Mouse (Mus musculus): ENCODE results near the gene Gm20696.

DNA sequence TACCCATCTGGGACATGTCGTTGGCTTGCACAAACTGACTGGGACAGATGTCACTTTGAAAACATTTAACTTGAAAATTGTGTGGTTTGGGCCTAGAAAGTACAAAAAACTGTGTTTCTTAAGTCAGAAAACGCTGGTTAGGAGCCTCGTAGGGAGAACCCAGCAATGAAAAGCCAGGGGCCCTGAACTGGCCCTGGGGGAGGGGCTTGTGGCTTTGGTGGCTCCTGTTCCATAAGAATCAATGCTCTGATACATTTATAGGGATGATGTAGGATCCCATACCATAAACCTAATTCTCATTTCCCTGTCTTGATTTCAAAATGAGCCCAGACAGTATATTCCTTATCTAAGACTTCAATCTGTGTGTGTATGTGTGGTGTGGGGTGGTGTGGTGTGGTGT, 101.8 kb downstream of the Gm20696 start:
- TF ChIP-seq EP300 (IDR thresholded peaks at IDR 0.05; ENCODE audit: insufficient read depth, low read depth, low read length) (no peak), POLR2A (IDR thresholded peaks at IDR 0.05; ENCODE audit: insufficient read depth, low read length) (no peak)

Data from ES-Bruce4 (cell line).